8 mouse cellular contexts compared by ENCODE assay signal in the genomic region with DNA sequence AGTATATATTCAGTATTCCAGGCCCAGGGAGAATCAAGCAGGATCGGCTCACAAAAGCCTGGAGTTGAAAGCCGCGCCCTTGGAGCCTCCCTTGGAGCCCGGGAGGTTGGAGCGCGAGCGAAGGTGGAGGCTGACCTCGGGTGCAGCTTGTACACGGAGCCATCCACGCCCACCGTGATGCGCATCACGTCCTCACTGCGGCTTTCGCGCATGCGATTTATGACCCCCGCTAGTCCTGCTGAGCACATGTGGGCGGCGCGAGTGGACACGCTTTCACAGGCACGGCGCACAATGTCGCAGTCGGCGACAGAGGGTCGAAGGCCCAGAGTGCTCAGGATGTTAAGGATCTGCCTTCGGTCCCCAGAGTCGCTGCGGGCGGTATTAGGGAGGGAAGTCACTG. TPM values are rescaled to one million over a fixed set of nuclear protein-coding genes. Genes with fewer than 3 reads are reported as not detected.
DNase-seq lines count a peak whose midpoint lies in the region; ATAC-seq lines count a peak whose summit lies in the region.

No protein-coding gene starts in this region.

- H3K27ac ChIP-seq in heart, embryonic 16.5 days (ENCODE audit: low read length): peak overlapping the region; percentile 2; the same call in 1 of the 2 replicates
- peak overlapping the region; percentile 83 for H3K27ac ChIP-seq in limb, embryonic 10.5 days
- peak overlapping the region; percentile 60 for H3K27ac ChIP-seq in neural tube, embryonic 11.5 days (ENCODE audit: low read depth, low read length)

- peak overlapping the region; percentile 46 for H3K4me3 ChIP-seq in heart, embryonic 16.5 days (ENCODE audit: low read length)
- H3K4me3 ChIP-seq in limb, embryonic 10.5 days: peak overlapping the region; percentile 56
- peak overlapping the region; percentile 31 for H3K4me3 ChIP-seq in neural tube, embryonic 11.5 days (ENCODE audit: low read depth, low read length)

- no peaks in the 10 kb centered on the region for H3K36me3 ChIP-seq in heart, embryonic 16.5 days (ENCODE audit: control insufficient read depth, insufficient read depth)
- H3K36me3 ChIP-seq in limb, embryonic 10.5 days: no peaks in the 10 kb centered on the region
- no peaks in the 10 kb centered on the region for H3K36me3 ChIP-seq in neural tube, embryonic 11.5 days (ENCODE audit: control insufficient read depth, insufficient read depth, low read length)

- 5% methylated on average over 32 of the region's 32 CpGs for WGBS in heart, embryonic 16.5 days
- WGBS in limb, embryonic 10.5 days: 2% methylated on average over 32 of the region's 32 CpGs
- under 1% methylated on average over 32 of the region's 32 CpGs for WGBS in neural tube, embryonic 11.5 days

- H3K27me3 ChIP-seq in heart, embryonic 16.5 days (ENCODE audit: control insufficient read depth, insufficient read depth, low read length): 0 out of 2 replicates have a peak, but pooled peaks cover 2% of the 10 kb centered on the region
- peaks cover 70% of the 10 kb centered on the region for H3K27me3 ChIP-seq in limb, embryonic 10.5 days (ENCODE audit: low read depth, poor library complexity, severe bottlenecking)
- H3K27me3 ChIP-seq in neural tube, embryonic 11.5 days (ENCODE audit: control insufficient read depth, insufficient read depth, low read length): 0 out of 2 replicates have a peak, but pooled peaks cover 4% of the 10 kb centered on the region

- H3K4me2 ChIP-seq in heart, embryonic 16.5 days (ENCODE audit: low read depth, low read length): peak overlapping the region; percentile 70
- H3K4me2 ChIP-seq in neural tube, embryonic 11.5 days (ENCODE audit: low read depth): peak overlapping the region; percentile 54

- peak overlapping the region; percentile 59 for H3K9ac ChIP-seq in heart, embryonic 16.5 days (ENCODE audit: low read length)
- peak overlapping the region; percentile 55 for H3K9ac ChIP-seq in neural tube, embryonic 11.5 days (ENCODE audit: low read length)

- 0 out of 2 replicates have a peak, but pooled peaks have one; percentile 39 for ATAC-seq in heart, embryonic 16.5 days (replicated peaks; ENCODE audit: extremely low read depth, insufficient read depth, low FRiP score)
- ATAC-seq in neural tube, embryonic 11.5 days (ENCODE audit: insufficient read depth, low FRiP score, low TSS enrichment): peak; percentile 75
- no peak for ATAC-seq in monocyte, adult 5-6 weeks (replicated peaks; ENCODE audit: insufficient number of reproducible peaks, low FRiP score, low TSS enrichment, poor library complexity, severe bottlenecking)

- no peaks in the 10 kb centered on the region for H3K9me3 ChIP-seq in heart, embryonic 16.5 days (replicated peaks; ENCODE audit: control insufficient read depth, low read length)
- H3K9me3 ChIP-seq in limb, embryonic 10.5 days (replicated peaks): no peaks in the 10 kb centered on the region
- no peaks in the 10 kb centered on the region for H3K9me3 ChIP-seq in neural tube, embryonic 11.5 days (ENCODE audit: control insufficient read depth, low read length)

- peak; percentile 45 for DNase-seq in adrenal gland, adult 2 months
- DNase-seq in adrenal gland, adult 8-10 months: no peak
- peak; percentile 36 for DNase-seq in thymus, postnatal 4 days
- no peak for DNase-seq in thymus, postnatal 36 days
- peak; percentile 78 for DNase-seq in limb, embryonic 10.5 days (ENCODE audit: low spot score)
- DNase-seq in neural tube, embryonic 11.5 days (ENCODE audit: low spot score): peak; percentile 84

- peaks cover 27% of the 10 kb centered on the region for H3K4me1 ChIP-seq in heart, embryonic 16.5 days (ENCODE audit: control insufficient read depth, insufficient read depth, low read length)
- peaks cover 43% of the 10 kb centered on the region for H3K4me1 ChIP-seq in limb, embryonic 10.5 days
- H3K4me1 ChIP-seq in neural tube, embryonic 11.5 days (ENCODE audit: control insufficient read depth, insufficient read depth, low read length): peaks cover 23% of the 10 kb centered on the region

RNA-seq across cellular contexts. Expression of a gene that starts 3.4 kb away (rescaled TPM):
- total RNA-seq in adrenal gland, adult 2 months (2021): not detected
- polyA plus RNA-seq in adrenal gland, adult 2 months (2012; rRNA removed): 0.47 TPM in 1 of 2 replicates, not detected in the other
- total RNA-seq in adrenal gland, adult 8-10 months (2022): under 1 TPM in 1 of 4 experiments, not detected in 3; 0.73 TPM
- 3,470 and 5,161 TPM in 2 replicates for polyA plus RNA-seq in heart, embryonic 16.5 days (2015; fragmentation: Nextera tagmentation; extraction: Ambion mirVana)
- 6.8 and 8.0 TPM in 2 replicates for polyA plus RNA-seq in limb, embryonic 10.5 days (2016; fragmentation: Nextera tagmentation; extraction: Ambion mirVana)
- polyA plus RNA-seq in neural tube, embryonic 11.5 days (2014; fragmentation: Nextera tagmentation; extraction: Ambion mirVana): 3.9 and 16.9 TPM in 2 replicates
- total RNA-seq in monocyte, adult 5-6 weeks (2017): not detected in 3 replicates

RNA-seq across cellular contexts. Expression of a gene that starts 23.9 kb away (rescaled TPM):
- total RNA-seq in adrenal gland, adult 2 months (2021): 10 to 100 TPM; 38.1 to 51.8 TPM
- 192 and 223 TPM in 2 replicates for polyA plus RNA-seq in adrenal gland, adult 2 months (2012; rRNA removed)
- 10 to 100 TPM; 39.6 to 67.0 (median 51.5) TPM for total RNA-seq in adrenal gland, adult 8-10 months (2022)
- 113 and 115 TPM in 2 replicates for polyA plus RNA-seq in heart, embryonic 16.5 days (2015; fragmentation: Nextera tagmentation; extraction: Ambion mirVana)
- 165 and 175 TPM in 2 replicates for polyA plus RNA-seq in limb, embryonic 10.5 days (2016; fragmentation: Nextera tagmentation; extraction: Ambion mirVana)
- 92.5 and 102 TPM in 2 replicates for polyA plus RNA-seq in neural tube, embryonic 11.5 days (2014; fragmentation: Nextera tagmentation; extraction: Ambion mirVana)
- total RNA-seq in monocyte, adult 5-6 weeks (2017): 7.0 to 17.2 TPM (median 15.4 TPM) in 3 replicates

RNA-seq across cellular contexts. Expression of a gene that starts 40.2 kb away (rescaled TPM):
- 100 to 1,000 TPM; 390 to 452 TPM for total RNA-seq in adrenal gland, adult 2 months (2021)
- 526 and 692 TPM in 2 replicates for polyA plus RNA-seq in adrenal gland, adult 2 months (2012; rRNA removed)
- 100 to 1,000 TPM; 443 to 768 (median 514) TPM for total RNA-seq in adrenal gland, adult 8-10 months (2022)
- polyA plus RNA-seq in heart, embryonic 16.5 days (2015; fragmentation: Nextera tagmentation; extraction: Ambion mirVana): 35.7 and 36.5 TPM in 2 replicates
- 8.2 TPM in 2 replicates for polyA plus RNA-seq in limb, embryonic 10.5 days (2016; fragmentation: Nextera tagmentation; extraction: Ambion mirVana)
- 8.9 and 9.7 TPM in 2 replicates for polyA plus RNA-seq in neural tube, embryonic 11.5 days (2014; fragmentation: Nextera tagmentation; extraction: Ambion mirVana)
- not detected in 3 replicates for total RNA-seq in monocyte, adult 5-6 weeks (2017)

RNA-seq across cellular contexts. Expression of a gene that starts 47.9 kb away (rescaled TPM):
- total RNA-seq in adrenal gland, adult 2 months (2021): 1 to 10 TPM; 2.5 to 3.7 TPM
- polyA plus RNA-seq in adrenal gland, adult 2 months (2012; rRNA removed): 1.2 and 2.2 TPM in 2 replicates
- 1 to 10 TPM; 2.8 to 5.4 (median 4.0) TPM for total RNA-seq in adrenal gland, adult 8-10 months (2022)
- 0.75 and 1.2 TPM in 2 replicates for polyA plus RNA-seq in heart, embryonic 16.5 days (2015; fragmentation: Nextera tagmentation; extraction: Ambion mirVana)
- polyA plus RNA-seq in limb, embryonic 10.5 days (2016; fragmentation: Nextera tagmentation; extraction: Ambion mirVana): 0.55 and 1.3 TPM in 2 replicates
- polyA plus RNA-seq in neural tube, embryonic 11.5 days (2014; fragmentation: Nextera tagmentation; extraction: Ambion mirVana): 0.88 and 1.4 TPM in 2 replicates
- not detected in 3 replicates for total RNA-seq in monocyte, adult 5-6 weeks (2017)

RNA-seq across cellular contexts. Expression of a gene that starts 53.5 kb away (rescaled TPM):
- 10 to 100 TPM; 70.9 to 73.8 TPM for total RNA-seq in adrenal gland, adult 2 months (2021)
- 34.0 and 39.4 TPM in 2 replicates for polyA plus RNA-seq in adrenal gland, adult 2 months (2012; rRNA removed)
- 10 to 100 TPM; 73.5 to 98.2 (median 85.7) TPM for total RNA-seq in adrenal gland, adult 8-10 months (2022)
- 38.3 and 40.5 TPM in 2 replicates for polyA plus RNA-seq in heart, embryonic 16.5 days (2015; fragmentation: Nextera tagmentation; extraction: Ambion mirVana)
- polyA plus RNA-seq in limb, embryonic 10.5 days (2016; fragmentation: Nextera tagmentation; extraction: Ambion mirVana): 55.5 and 65.5 TPM in 2 replicates
- 32.3 and 32.6 TPM in 2 replicates for polyA plus RNA-seq in neural tube, embryonic 11.5 days (2014; fragmentation: Nextera tagmentation; extraction: Ambion mirVana)
- total RNA-seq in monocyte, adult 5-6 weeks (2017): 45.7 to 57.4 TPM (median 56.8 TPM) in 3 replicates

Comparison
In these comparisons a context has a peak if more than half of its experiments do, and no peak if none do; other contexts are left out.
1. DNase-seq: peak in adrenal gland, adult 2 months (single experiment), thymus, postnatal 4 days (single experiment), limb, embryonic 10.5 days (single experiment) and neural tube, embryonic 11.5 days (single experiment); none in adrenal gland, adult 8-10 months (single experiment) and thymus, postnatal 36 days (0 of 2).
2. H3K27ac ChIP-seq: peak in every context shown above with its lines; median percentile 83 in limb, embryonic 10.5 days; 60 in neural tube, embryonic 11.5 days; 2 in heart, embryonic 16.5 days.
3. RNA of a gene that starts 3.4 kb away (polyA plus RNA-seq): 3,470 to 5,161 TPM in heart, embryonic 16.5 days; 3.9 to 16.9 TPM in neural tube, embryonic 11.5 days, 6.8 to 8.0 TPM in limb, embryonic 10.5 days and 0.47 TPM in adrenal gland, adult 2 months; every median in the first group is over 100 times any median in the second.
4. RNA of a gene that starts 40.2 kb away (polyA plus RNA-seq): 526 to 692 TPM in adrenal gland, adult 2 months; 35.7 to 36.5 TPM in heart, embryonic 16.5 days, 8.9 to 9.7 TPM in neural tube, embryonic 11.5 days and 8.2 TPM in limb, embryonic 10.5 days; every median in the first group is over 10 times any median in the second.
5. Peak in every context shown above with its lines, with median percentiles within 50 percentile points of each other: H3K4me3 ChIP-seq.